Mouse (Mus musculus) embryonic stem cell, embryonic (primary cell): ENCODE results near the gene Ntf3.

Experiments
- CTCF ChIA-PET, 4 experiments: fragments of 300-600 bp in 2 of 4; fragments of 350-600 bp in 2 of 4; sonication (Branson Sonifier 250); formaldehyde crosslinking; loops; one replicate each; lab custom pipeline; 2022; ENCODE audit warnings: inconsistent platforms in 2 of 4; lab: Charles Lee
- POLR2A ChIA-PET, 4 experiments: fragments of 300-600 bp in 2 of 4; fragments of 350-600 bp in 2 of 4; sonication (Branson Sonifier 250); formaldehyde crosslinking; loops; one replicate each; lab custom pipeline; 2022; ENCODE audit warnings: antibody characterized with exemption in 4 of 4, inconsistent platforms in 1 of 4; lab: Charles Lee

Ntf3 gene

GRCm38 (mm10) chr6:126162351-126162758 lies 4.4 kb downstream of the Ntf3 start:
- POLR2A ChIA-PET: interaction anchor here in 1 of 4 experiments (0.7 kb wide), 1 partner anchor 817 kb away, joined by 3 read pairs; no protein-coding TSS in a partner anchor
- CTCF ChIA-PET: interaction anchor here in 2 of 4 experiments (0.5 to 1.9 kb wide), 3 partner anchors 160 to 294 kb away, joined by 5 to 6 read pairs (median 5); no protein-coding TSS in a partner anchor

GRCm38 (mm10) chr6:126161571-126162340 lies 5.0 kb downstream of the Ntf3 start:
- ChIA-PET POLR2A (no interaction called here), CTCF (interaction anchor here in 1 of 4 experiments (0.5 kb wide), 1 partner anchor 210 kb away, joined by 5 read pairs; no protein-coding TSS in a partner anchor)

GRCm38 (mm10) chr6:126160067-126160411 lies 6.7 kb downstream of the Ntf3 start:
- ChIA-PET POLR2A (no interaction called here), CTCF (no interaction called here)

- ChIA-PET POLR2A (interaction anchor here in 2 of 4 experiments (0.5 to 1.5 kb wide), 2 partner anchors 9 to 181 kb away, joined by 3 to 4 read pairs; no protein-coding TSS in a partner anchor), CTCF (no interaction called here)
Observed at GRCm38 (mm10) chr6:126159279-126160066, 7.2 kb downstream of the Ntf3 start.

- POLR2A ChIA-PET: no interaction called here
- CTCF ChIA-PET: interaction anchor here in 1 of 4 experiments (0.6 kb wide), 1 partner anchor 12 kb away, joined by 3 read pairs; no protein-coding TSS in a partner anchor
Observed at GRCm38 (mm10) chr6:126155928-126156327, 10.8 kb downstream of the Ntf3 start.

- CTCF ChIA-PET: interaction anchor here in 2 of 4 experiments (0.6 to 0.8 kb wide), 2 partner anchors 27 to 350 kb away, joined by 4 to 5 read pairs; no protein-coding TSS in a partner anchor
Observed at GRCm38 (mm10) chr6:126154372-126154982, 12.2 kb downstream of the Ntf3 start.

GRCm38 (mm10) chr6:126153154-126153553 lies 13.6 kb downstream of the Ntf3 start:
- ChIA-PET POLR2A (no interaction called here), CTCF (no interaction called here)

More at GRCm38 (mm10) chr6:126154372-126154982, 12.2 kb downstream of the Ntf3 start:
- POLR2A ChIA-PET: interaction anchor here in 1 of 4 experiments (0.6 kb wide), 1 partner anchor 317 kb away, joined by 3 read pairs; no protein-coding TSS in a partner anchor

- CTCF ChIA-PET: interaction anchor here in 1 of 4 experiments (0.5 kb wide), 1 partner anchor 1214 kb away, joined by 11 read pairs; no protein-coding TSS in a partner anchor
- POLR2A ChIA-PET: no interaction called here
Observed at GRCm38 (mm10) chr6:126143659-126144058, 23.1 kb downstream of the Ntf3 start.

GRCm38 (mm10) chr6:126142741-126143140 lies 24.0 kb downstream of the Ntf3 start:
- POLR2A ChIA-PET: no interaction called here
- CTCF ChIA-PET: no interaction called here

- CTCF ChIA-PET: interaction anchor here in 2 of 4 experiments (0.7 to 1.2 kb wide), 2 partner anchors 26 to 358 kb away, joined by 4 to 15 read pairs; no protein-coding TSS in a partner anchor
- POLR2A ChIA-PET: interaction anchor here in 2 of 4 experiments (0.5 to 0.6 kb wide), 2 partner anchors 26 to 48 kb away, joined by 3 read pairs; no protein-coding TSS in a partner anchor
Observed at GRCm38 (mm10) chr6:126142021-126142554, 24.6 kb downstream of the Ntf3 start.

GRCm38 (mm10) chr6:126141472-126141871 lies 25.2 kb downstream of the Ntf3 start:
- POLR2A ChIA-PET: no interaction called here

GRCm38 (mm10) chr6:126140961-126141360 lies 25.7 kb downstream of the Ntf3 start:
- ChIA-PET CTCF (no interaction called here), POLR2A (no interaction called here)

More at GRCm38 (mm10) chr6:126141472-126141871, 25.2 kb downstream of the Ntf3 start:
- CTCF ChIA-PET: interaction anchor here in 2 of 4 experiments (0.7 to 1.2 kb wide), 2 partner anchors 26 to 358 kb away, joined by 4 to 15 read pairs; no protein-coding TSS in a partner anchor

- ChIA-PET CTCF (no interaction called here), POLR2A (no interaction called here)
Observed at GRCm38 (mm10) chr6:126140416-126140815, 26.3 kb downstream of the Ntf3 start.

- CTCF ChIA-PET: no interaction called here
- POLR2A ChIA-PET: no interaction called here
Observed at GRCm38 (mm10) chr6:126134155-126134906, 32.4 kb downstream of the Ntf3 start.

- CTCF ChIA-PET: no interaction called here
- POLR2A ChIA-PET: no interaction called here
Observed at GRCm38 (mm10) chr6:126128238-126128637, 38.5 kb downstream of the Ntf3 start.

- CTCF ChIA-PET: no interaction called here
- POLR2A ChIA-PET: no interaction called here
Observed at GRCm38 (mm10) chr6:126118247-126118646, 48.5 kb downstream of the Ntf3 start.

- POLR2A ChIA-PET: no interaction called here
- CTCF ChIA-PET: no interaction called here
Observed at GRCm38 (mm10) chr6:126117191-126117590, 49.5 kb downstream of the Ntf3 start.
